Mouse (Mus musculus) embryonic facial prominence, embryonic 12.5 days (tissue): ENCODE data around the gene Scube1. TPM values are rescaled to one million over a fixed set of nuclear protein-coding genes. Genes with fewer than 3 reads are reported as not detected.

ENCODE experiments used
- ATAC-seq: fragments of 200-750 bp; cut with Nextera tagmentation; 2 replicates; pipeline ENCODE4 v1.8.0; 2017; ENCODE audit not compliant: insufficient number of reproducible peaks, insufficient read depth, low FRiP score, low TSS enrichment
- H3K27ac ChIP-seq: fragments of 300-500 bp; sonication (generic); 2 replicates; pipeline ENCODE4 v1.5.1; 2016; ENCODE audit warnings: mild to moderate bottlenecking
- H3K27me3 ChIP-seq: fragments of 300-500 bp; sonication (generic); 2 replicates; pipeline ENCODE4 v1.6.1; 2016; ENCODE audit warnings: mild to moderate bottlenecking, moderate library complexity
- H3K36me3 ChIP-seq: fragments of 300-500 bp; sonication (generic); 2 replicates; pipeline ENCODE4 v1.6.1; 2016; ENCODE audit warnings: mild to moderate bottlenecking
- H3K4me1 ChIP-seq: fragments of 300-500 bp; sonication (generic); 2 replicates; pipeline ENCODE4 v1.6.1; 2016
- H3K4me2 ChIP-seq: fragments of 300-500 bp; sonication (generic); replicated peaks from 2 replicates; pipeline ENCODE4 v1.6.1; 2016; ENCODE audit warnings: mild to moderate bottlenecking, moderate library complexity
- H3K4me3 ChIP-seq: fragments of 300-500 bp; sonication (generic); 2 replicates; pipeline ENCODE4 v1.5.1; 2016; ENCODE audit warnings: mild to moderate bottlenecking
- H3K9ac ChIP-seq: fragments of 300-500 bp; sonication (generic); 2 replicates; pipeline ENCODE4 v1.6.1; 2016; ENCODE audit warnings: mild to moderate bottlenecking, moderate library complexity
- H3K9me3 ChIP-seq: fragments of 300-500 bp; sonication (generic); 2 replicates; pipeline ENCODE4 v1.6.1; 2016; ENCODE audit warnings: mild to moderate bottlenecking, moderate library complexity
- WGBS: fragments of 180-500 bp; shearing (Covaris S2); methylation state at CpG from one replicate; pipeline ENCODE4 v1.1.7; 2016; 5-methylcytosine and 5-hydroxymethylcytosine counted together
- polyA plus RNA-seq: library from polyadenylated mRNA; unstranded; fragments of >200 nt; fragmentation: Nextera tagmentation; extraction: Ambion mirVana; gene quantifications from 2 replicates; pipeline ENCODE4 v1.2.1, GENCODE M21; 2016

Scube1 gene
- polyA plus RNA-seq, 1 experiment from 2014 or later, result 48.4 TPM

DNA sequence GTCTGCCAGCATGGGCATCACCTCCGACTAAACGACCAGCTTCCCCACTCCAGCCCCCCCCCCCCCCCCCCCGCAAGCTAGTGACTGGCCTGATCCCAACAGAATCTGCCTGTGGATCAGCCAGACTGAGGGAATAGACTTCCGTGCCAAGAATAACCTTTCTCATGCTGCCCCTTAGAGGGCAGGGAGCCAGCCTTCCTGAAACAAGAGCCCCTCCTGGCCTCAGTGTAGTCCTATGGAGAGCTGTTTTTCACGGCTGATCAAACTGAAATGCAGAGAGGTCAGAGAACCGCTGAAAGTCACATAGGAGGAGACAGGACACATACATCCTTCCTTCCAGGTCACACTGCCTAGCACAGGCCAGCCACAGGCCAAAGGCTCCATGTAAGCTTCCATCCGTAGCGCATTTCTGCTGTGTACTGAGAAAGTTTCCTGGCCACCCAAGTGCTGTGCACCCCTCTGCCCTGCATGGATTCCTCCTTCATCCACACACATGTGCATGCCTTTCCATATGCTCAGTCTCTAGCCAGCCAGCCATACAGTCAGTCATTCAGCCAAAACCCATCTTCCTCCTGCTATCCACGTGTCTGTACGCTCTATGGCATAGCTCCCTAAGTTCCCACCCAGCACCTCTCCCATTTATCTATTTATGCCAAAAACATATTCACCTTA is 18.2 kb downstream of the Scube1 start:
- Histone ChIP-seq H3K9me3 (no peaks in the 10 kb centered on the region), H3K4me3 (no peak overlapping the region), H3K36me3 (peaks cover 13% of the 10 kb centered on the region), H3K4me2 (no peak overlapping the region), H3K27me3 (0 out of 2 replicates have a peak, but pooled peaks cover 3% of the 10 kb centered on the region), H3K27ac (peak overlapping the region; percentile 65; the same call in 1 of the 2 replicates), H3K9ac (no peak overlapping the region), H3K4me1 (peaks cover 30% of the 10 kb centered on the region; the same call in 1 of the 2 replicates)
- 34% methylated on average over 10 of the region's 10 CpGs for WGBS
- peak; percentile 53; the same call in 1 of the 2 replicates for ATAC-seq

GRCm38 (mm10) chr15:83700593-83700923 is 24.3 kb downstream of the Scube1 start:
- Histone ChIP-seq H3K27ac (peak overlapping the region; percentile 76), H3K9ac (no peak overlapping the region), H3K36me3 (peaks cover 13% of the 10 kb centered on the region), H3K9me3 (no peaks in the 10 kb centered on the region), H3K4me3 (no peak overlapping the region), H3K27me3 (0 out of 2 replicates have a peak, but pooled peaks cover 3% of the 10 kb centered on the region), H3K4me1 (peaks cover 58% of the 10 kb centered on the region), H3K4me2 (no peak overlapping the region)
- no peak for ATAC-seq
- 34% methylated on average over 13 of the region's 13 CpGs for WGBS

GRCm38 (mm10) chr15:83699834-83700592 is 24.8 kb downstream of the Scube1 start:
- Histone ChIP-seq H3K4me3 (no peak overlapping the region), H3K4me2 (no peak overlapping the region; the same call in 1 of the 2 replicates), H3K9ac (no peak overlapping the region), H3K36me3 (peaks cover 13% of the 10 kb centered on the region), H3K27ac (peak overlapping the region; percentile 76), H3K4me1 (peaks cover 63% of the 10 kb centered on the region), H3K9me3 (no peaks in the 10 kb centered on the region), H3K27me3 (0 out of 2 replicates have a peak, but pooled peaks cover 3% of the 10 kb centered on the region)
- WGBS, result 7% methylated on average over 11 of the region's 11 CpGs
- peak; percentile 72; the same call in 1 of the 2 replicates for ATAC-seq

GRCm38 (mm10) chr15:83699132-83699833 is 25.5 kb downstream of the Scube1 start:
- no peak for ATAC-seq
- Histone ChIP-seq H3K27me3 (no peaks in the 10 kb centered on the region), H3K27ac (peak overlapping the region; percentile 76), H3K4me2 (peak overlapping the region; percentile 13; the same call in 1 of the 2 replicates), H3K4me3 (no peak overlapping the region), H3K4me1 (peaks cover 64% of the 10 kb centered on the region), H3K9me3 (no peaks in the 10 kb centered on the region), H3K36me3 (peaks cover 13% of the 10 kb centered on the region), H3K9ac (no peak overlapping the region)
- WGBS, result 14% methylated on average over 20 of the region's 20 CpGs

DNA sequence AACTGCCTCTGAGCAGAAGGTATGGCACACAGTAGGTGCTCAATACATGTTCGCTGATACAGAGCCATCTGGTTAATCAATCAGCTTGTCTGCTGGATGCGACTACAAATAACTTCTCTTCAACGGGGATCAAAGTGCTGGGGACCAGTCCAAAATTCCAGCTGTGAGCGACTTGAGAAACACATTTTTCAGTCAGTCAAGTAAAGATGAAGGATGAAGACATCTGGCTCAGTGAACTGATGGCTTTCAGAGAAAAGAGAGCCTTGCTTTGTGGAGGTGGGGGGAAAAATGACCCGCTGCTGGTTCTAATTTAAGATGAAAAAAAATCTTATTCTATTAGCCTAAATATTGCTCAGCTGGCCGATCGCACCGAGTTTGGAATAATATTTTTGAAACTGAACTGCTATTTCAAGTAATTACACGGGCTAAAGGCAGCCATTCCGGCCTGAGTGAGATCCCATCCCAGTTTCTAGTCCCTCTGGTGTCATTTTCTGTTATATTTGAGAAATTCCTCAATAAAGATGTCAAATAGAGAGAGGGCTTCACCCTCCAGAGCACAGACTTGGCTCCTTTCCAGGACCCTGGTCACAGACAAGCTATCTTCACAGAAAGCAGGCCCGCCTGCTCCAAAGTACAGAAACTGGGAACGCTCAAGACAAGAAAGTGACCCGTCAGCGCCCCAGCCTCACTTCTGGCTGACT is 28.0 kb downstream of the Scube1 start:
- no peak overlapping the region for H3K4me3 ChIP-seq
- peak overlapping the region; percentile 82 for H3K27ac ChIP-seq
- 0 out of 2 replicates have a peak overlapping the region, but pooled peaks have one; percentile 2 for H3K4me2 ChIP-seq
- H3K9ac ChIP-seq, result no peak overlapping the region
- WGBS, result 16% methylated on average over 14 of the region's 14 CpGs
- H3K9me3 ChIP-seq, result no peaks in the 10 kb centered on the region
- ATAC-seq, result no peak
- no peaks in the 10 kb centered on the region for H3K27me3 ChIP-seq
- H3K36me3 ChIP-seq, result no peaks in the 10 kb centered on the region; the same call in 1 of the 2 replicates
- peaks cover 82% of the 10 kb centered on the region for H3K4me1 ChIP-seq

DNA sequence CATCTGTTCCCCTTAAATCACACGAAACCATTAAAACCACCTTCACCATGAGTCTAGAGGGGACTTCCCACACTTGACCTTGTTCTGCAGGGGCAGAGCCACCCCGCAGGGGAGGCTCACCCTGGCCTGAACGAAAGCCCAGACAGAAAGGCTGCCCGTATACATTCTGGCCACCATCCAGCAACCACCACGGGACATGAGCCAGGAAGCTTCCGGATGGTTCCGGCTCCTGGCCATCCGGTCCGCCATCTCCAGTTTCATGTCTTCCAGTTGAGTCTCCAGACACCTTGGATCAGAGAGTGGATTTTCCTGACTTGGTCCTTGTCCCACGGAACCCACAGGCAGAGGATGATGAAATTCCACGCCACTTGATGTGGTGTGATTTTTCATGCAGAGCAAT is 29.7 kb downstream of the Scube1 start:
- Histone ChIP-seq H3K4me3 (no peak overlapping the region), H3K9me3 (no peaks in the 10 kb centered on the region), H3K4me2 (no peak overlapping the region), H3K9ac (no peak overlapping the region), H3K27me3 (no peaks in the 10 kb centered on the region), H3K36me3 (no peaks in the 10 kb centered on the region; the same call in 1 of the 2 replicates), H3K27ac (no peak overlapping the region), H3K4me1 (peaks cover 73% of the 10 kb centered on the region)
- WGBS, result 82% methylated on average over 11 of the region's 11 CpGs
- no peak for ATAC-seq

- Histone ChIP-seq H3K4me2 (no peak overlapping the region), H3K36me3 (peaks cover 6% of the 10 kb centered on the region; the same call in 1 of the 2 replicates), H3K4me3 (no peak overlapping the region), H3K27me3 (peaks cover 5% of the 10 kb centered on the region; the same call in 1 of the 2 replicates), H3K9me3 (no peaks in the 10 kb centered on the region), H3K9ac (peak overlapping the region; percentile 25; the same call in 1 of the 2 replicates), H3K4me1 (peaks cover 41% of the 10 kb centered on the region), H3K27ac (peak overlapping the region; percentile 80)
- ATAC-seq, result no peak
- WGBS, result 19% methylated on average over 8 of the region's 8 CpGs
These were observed 32.9 kb downstream of the Scube1 start for GRCm38 (mm10) chr15:83691901-83692361.

DNA sequence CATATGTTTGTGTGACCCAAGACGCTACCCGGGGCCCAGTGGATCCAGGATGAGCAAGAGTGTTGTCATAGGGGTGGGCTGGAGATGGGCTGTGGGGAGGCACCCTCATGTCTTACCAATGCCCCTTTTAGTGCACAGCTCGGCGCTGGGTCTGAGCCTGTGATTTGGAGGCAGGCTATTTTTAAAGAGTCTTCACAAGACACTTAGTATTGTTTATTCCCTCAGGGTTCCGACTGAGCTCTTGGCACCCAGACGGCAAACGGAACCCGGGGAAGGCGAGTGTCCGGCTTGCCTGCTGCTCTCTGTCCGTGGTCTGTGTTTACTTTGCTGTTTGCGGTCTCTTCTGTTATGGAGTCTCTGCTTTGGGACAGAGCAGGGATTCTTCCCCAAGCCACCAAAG is 34.9 kb downstream of the Scube1 start:
- Histone ChIP-seq H3K9me3 (no peaks in the 10 kb centered on the region), H3K36me3 (peaks cover 6% of the 10 kb centered on the region; the same call in 1 of the 2 replicates), H3K9ac (no peak overlapping the region), H3K4me2 (no peak overlapping the region), H3K4me3 (no peak overlapping the region), H3K27ac (no peak overlapping the region), H3K27me3 (peaks cover 10% of the 10 kb centered on the region; the same call in 1 of the 2 replicates), H3K4me1 (peaks cover 21% of the 10 kb centered on the region)
- WGBS, result 88% methylated on average over 12 of the region's 12 CpGs
- ATAC-seq, result no peak

- Histone ChIP-seq H3K4me3 (no peak overlapping the region), H3K27ac (no peak overlapping the region), H3K4me2 (no peak overlapping the region), H3K9me3 (no peaks in the 10 kb centered on the region), H3K36me3 (0 out of 2 replicates have a peak, but pooled peaks cover 6% of the 10 kb centered on the region), H3K4me1 (peaks cover 22% of the 10 kb centered on the region), H3K27me3 (peaks cover 10% of the 10 kb centered on the region; the same call in 1 of the 2 replicates), H3K9ac (no peak overlapping the region)
- ATAC-seq, result no peak
- WGBS, result 47% methylated on average over 9 of the region's 9 CpGs
These were observed 38.2 kb downstream of the Scube1 start for GRCm38 (mm10) chr15:83686601-83687000.

DNA sequence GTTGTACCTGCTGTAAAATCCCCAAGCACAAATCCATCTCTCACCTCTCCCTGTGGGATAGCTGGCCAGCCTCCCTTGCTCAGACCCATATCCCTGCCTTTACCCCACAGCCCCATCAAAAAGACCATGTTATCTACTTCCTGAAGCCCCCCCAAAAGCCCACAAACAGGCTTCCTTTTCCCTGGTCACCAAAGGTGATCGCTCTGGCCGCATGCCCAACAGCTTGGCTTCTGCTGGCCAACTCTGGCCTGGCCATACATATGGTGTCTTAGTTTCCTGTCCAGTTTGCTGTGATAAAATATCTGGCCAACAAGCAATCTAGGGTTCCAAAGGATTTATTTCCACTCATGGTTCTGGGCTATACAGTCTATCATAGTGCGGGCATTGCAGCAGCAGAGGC is 38.9 kb downstream of the Scube1 start:
- Histone ChIP-seq H3K4me2 (no peak overlapping the region), H3K27me3 (peaks cover 13% of the 10 kb centered on the region; the same call in 1 of the 2 replicates), H3K27ac (no peak overlapping the region), H3K4me1 (peaks cover 21% of the 10 kb centered on the region), H3K4me3 (no peak overlapping the region), H3K36me3 (0 out of 2 replicates have a peak, but pooled peaks cover 6% of the 10 kb centered on the region), H3K9ac (no peak overlapping the region), H3K9me3 (no peaks in the 10 kb centered on the region)
- WGBS, result 95% methylated on average over 3 of the region's 3 CpGs
- no peak for ATAC-seq
